Mouse (Mus musculus) embryonic facial prominence, embryonic 14.5 days (tissue): ENCODE measurements around the gene Mymx. TPM values are rescaled to one million over a fixed set of nuclear protein-coding genes. Genes with fewer than 3 reads are reported as not detected.

Experiments used
- ATAC-seq: fragments of 200-750 bp; cut with Nextera tagmentation; 2 replicates; pipeline ENCODE4 v1.8.0; 2017; ENCODE audit warnings: low read depth, moderate number of reproducible peaks, moderate TSS enrichment
- DNase-seq: peaks from one replicate; pipeline ENCODE4 v3.0.0-alpha.2; 2015; ENCODE audit warnings: low spot score
- H3K27ac ChIP-seq: fragments of 300-500 bp; sonication (generic); replicated peaks from 2 replicates; pipeline ENCODE4 v1.5.1; 2014; ENCODE audit warnings: low read depth, mild to moderate bottlenecking, low read length, moderate library complexity
- H3K27me3 ChIP-seq: fragments of 300-500 bp; sonication (generic); replicated peaks from 2 replicates; pipeline ENCODE4 v1.6.1; 2014; ENCODE audit warnings: low read length; ENCODE audit not compliant: control insufficient read depth, insufficient read depth
- H3K36me3 ChIP-seq: fragments of 300-500 bp; sonication (generic); 2 replicates; pipeline ENCODE4 v1.6.1; 2014; ENCODE audit warnings: low read length, mixed read lengths; ENCODE audit not compliant: control insufficient read depth, insufficient read depth
- H3K4me1 ChIP-seq: fragments of 300-500 bp; sonication (generic); 2 replicates; pipeline ENCODE4 v1.6.1; 2014; ENCODE audit warnings: antibody characterized with exemption, low read length; ENCODE audit not compliant: control insufficient read depth, insufficient read depth
- H3K4me2 ChIP-seq: fragments of 300-500 bp; sonication (generic); 2 replicates; pipeline ENCODE4 v1.6.1; 2014; ENCODE audit warnings: low read depth, mild to moderate bottlenecking, low read length, moderate library complexity, mixed read lengths
- H3K4me3 ChIP-seq: fragments of 300-500 bp; sonication (generic); 2 replicates; pipeline ENCODE4 v1.5.1; 2014; ENCODE audit warnings: low read depth, mild to moderate bottlenecking, low read length
- H3K9ac ChIP-seq: fragments of 300-500 bp; sonication (generic); 2 replicates; pipeline ENCODE4 v1.6.1; 2014; ENCODE audit warnings: low read depth, mild to moderate bottlenecking, low read length, moderate library complexity, mixed read lengths
- H3K9me3 ChIP-seq: fragments of 300-500 bp; sonication (generic); 2 replicates; pipeline ENCODE4 v1.6.1; 2016; ENCODE audit warnings: low read length; ENCODE audit not compliant: control insufficient read depth
- WGBS: fragments of 180-500 bp; shearing (Covaris S2); extraction: QIAGEN DNeasy Blood & Tissue Kit; methylation state at CpG from one replicate; pipeline ENCODE4 v1.1.7; 2014; 5-methylcytosine and 5-hydroxymethylcytosine counted together
- polyA plus RNA-seq: library from polyadenylated mRNA; unstranded; fragments of >200 nt; fragmentation: Nextera tagmentation; extraction: Ambion mirVana; gene quantifications from 2 replicates; pipeline ENCODE4 v1.2.1, GENCODE M21; 2014

Gene Mymx
- polyA plus RNA-seq, 1 experiment from 2014 or later: 52.1 TPM

DNA sequence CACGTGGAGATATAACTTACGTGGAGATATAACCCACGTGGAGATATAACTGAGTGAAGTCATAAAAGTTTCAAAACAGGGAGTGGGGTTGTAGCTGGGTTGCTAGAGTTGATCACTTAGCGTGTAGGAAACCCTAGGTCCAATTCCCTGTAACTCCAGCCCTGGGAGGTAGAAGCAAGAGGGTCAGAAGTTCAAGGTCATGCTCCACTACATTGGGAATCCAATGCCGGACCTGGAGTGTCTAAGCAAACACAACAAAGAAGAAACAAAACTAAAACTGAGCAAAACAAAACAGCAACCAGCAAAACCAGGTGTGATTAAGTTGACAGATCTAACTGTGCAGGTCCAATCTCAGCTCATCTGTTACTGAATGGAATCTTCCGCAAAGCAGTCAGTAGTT is 15.8 kb upstream of the Mymx start:
- DNase-seq: no peak
- Histone ChIP-seq H3K27me3 (no peaks in the 10 kb centered on the region), H3K9ac (no peak overlapping the region), H3K9me3 (no peaks in the 10 kb centered on the region), H3K27ac (no peak overlapping the region), H3K4me3 (no peak overlapping the region), H3K36me3 (no peaks in the 10 kb centered on the region), H3K4me1 (peaks cover 12% of the 10 kb centered on the region; the same call in 1 of the 2 replicates), H3K4me2 (no peak overlapping the region)
- ATAC-seq: no peak
- WGBS: 88% methylated on average over 6 of the region's 6 CpGs

DNA sequence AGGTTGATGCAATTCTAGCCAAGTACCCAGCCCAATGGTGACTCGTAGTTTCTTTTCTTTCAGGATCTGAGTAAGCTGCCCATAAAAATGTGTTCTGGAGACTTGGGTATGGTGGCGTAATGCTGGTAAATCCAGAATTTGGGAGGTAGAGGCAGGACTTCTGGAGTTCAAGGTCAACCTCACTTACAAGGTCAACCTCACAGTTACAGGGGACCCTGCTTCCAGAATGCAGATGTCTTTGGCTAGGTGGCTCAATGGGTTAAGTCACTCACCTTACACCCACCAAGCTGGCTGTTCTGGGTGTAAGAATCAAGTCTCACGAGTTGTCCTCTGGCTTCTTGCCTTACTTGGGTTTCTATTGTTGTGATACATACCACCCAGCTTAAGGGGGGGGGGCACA is 14.8 kb upstream of the Mymx start:
- H3K27me3 ChIP-seq: no peaks in the 10 kb centered on the region
- H3K4me3 ChIP-seq: no peak overlapping the region
- no peak for ATAC-seq
- peaks cover 12% of the 10 kb centered on the region; the same call in 1 of the 2 replicates for H3K4me1 ChIP-seq
- no peak for DNase-seq
- no peak overlapping the region for H3K4me2 ChIP-seq
- no peak overlapping the region for H3K9ac ChIP-seq
- no peaks in the 10 kb centered on the region for H3K36me3 ChIP-seq
- H3K27ac ChIP-seq: no peak overlapping the region
- WGBS: 79% methylated on average over 3 of the region's 3 CpGs
- no peaks in the 10 kb centered on the region for H3K9me3 ChIP-seq

DNA sequence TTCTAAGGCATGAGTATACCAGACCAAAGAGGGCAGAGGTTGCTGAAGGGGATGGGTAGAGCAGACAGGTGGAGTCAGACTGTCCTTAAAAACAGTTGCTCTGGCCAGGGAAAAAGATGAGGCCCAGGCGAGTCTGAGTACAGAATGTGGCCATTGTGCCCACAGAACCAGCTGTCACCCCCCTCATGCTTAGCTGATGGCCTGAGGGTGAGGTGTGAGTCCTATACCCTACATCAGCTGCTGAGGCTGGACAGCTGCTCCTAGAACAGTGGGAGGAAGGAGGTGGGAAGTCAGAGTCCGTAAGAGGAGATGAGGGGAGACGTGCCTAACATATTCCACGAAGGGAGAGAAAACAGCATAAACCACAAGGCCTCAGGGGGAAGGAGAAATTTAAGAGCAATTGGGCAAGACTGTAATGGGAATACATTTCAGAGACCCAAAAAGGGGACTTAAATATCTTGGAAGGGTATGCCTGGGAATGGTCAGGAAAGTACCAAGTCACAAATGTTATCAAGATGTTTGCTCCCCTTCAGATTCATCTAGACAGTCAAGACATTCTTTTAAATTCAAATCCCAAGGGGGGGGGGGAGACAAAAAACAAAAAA is 14.2 kb upstream of the Mymx start:
- ATAC-seq (peak; percentile 78; the same call in 1 of the 2 replicates), DNase-seq (peak; percentile 59)
- Histone ChIP-seq H3K4me1 (peaks cover 12% of the 10 kb centered on the region; the same call in 1 of the 2 replicates), H3K36me3 (no peaks in the 10 kb centered on the region), H3K4me3 (no peak overlapping the region), H3K9ac (no peak overlapping the region), H3K27ac (no peak overlapping the region), H3K4me2 (no peak overlapping the region), H3K9me3 (no peaks in the 10 kb centered on the region), H3K27me3 (no peaks in the 10 kb centered on the region)
- WGBS: 24% methylated on average over 4 of the region's 4 CpGs

DNA sequence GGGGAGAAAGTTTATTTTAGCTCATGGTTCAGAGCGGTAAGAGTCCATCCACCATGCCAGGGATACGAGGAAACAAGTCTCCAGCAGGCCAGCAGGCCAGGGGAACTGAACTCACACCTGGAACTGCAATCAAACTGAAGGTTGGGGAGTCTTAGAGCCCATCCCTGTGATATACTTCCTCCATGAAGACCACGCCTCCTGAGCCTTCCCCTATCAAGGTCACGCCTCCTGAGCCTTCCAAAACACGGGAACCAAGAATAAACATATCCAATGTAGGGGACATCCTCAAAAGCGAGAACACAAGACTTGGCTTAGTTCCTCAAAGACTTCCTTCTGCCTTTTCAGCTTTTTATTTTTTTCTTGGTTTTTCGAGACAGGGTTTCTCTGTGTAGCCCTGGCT is 11.0 kb upstream of the Mymx start:
- Histone ChIP-seq H3K9me3 (no peaks in the 10 kb centered on the region), H3K27me3 (no peaks in the 10 kb centered on the region), H3K4me1 (no peaks in the 10 kb centered on the region), H3K4me2 (no peak overlapping the region), H3K36me3 (no peaks in the 10 kb centered on the region), H3K9ac (no peak overlapping the region), H3K4me3 (no peak overlapping the region), H3K27ac (no peak overlapping the region)
- DNase-seq: no peak
- no peak for ATAC-seq
- 92% methylated on average over 7 of the region's 7 CpGs for WGBS

- no peak for DNase-seq
- H3K27me3 ChIP-seq: no peaks in the 10 kb centered on the region
- no peaks in the 10 kb centered on the region for H3K36me3 ChIP-seq
- no peak overlapping the region for H3K4me2 ChIP-seq
- no peak for ATAC-seq
- 68% methylated on average over 8 of the region's 8 CpGs for WGBS
- H3K4me3 ChIP-seq: no peak overlapping the region
- no peak overlapping the region for H3K9ac ChIP-seq
- H3K4me1 ChIP-seq: no peaks in the 10 kb centered on the region
- H3K27ac ChIP-seq: no peak overlapping the region
- no peaks in the 10 kb centered on the region for H3K9me3 ChIP-seq
Observed at GRCm38 (mm10) chr17:45612008-45612407, 10.1 kb upstream of the Mymx start.

- no peaks in the 10 kb centered on the region for H3K4me1 ChIP-seq
- H3K27ac ChIP-seq: 0 out of 2 replicates have a peak overlapping the region, but pooled peaks have one; percentile 23
Observed at GRCm38 (mm10) chr17:45610144-45610866, 8.4 kb upstream of the Mymx start.

GRCm38 (mm10) chr17:45608396-45608795 is 6.5 kb upstream of the Mymx start:
- no peak overlapping the region for H3K9ac ChIP-seq
- H3K4me3 ChIP-seq: no peak overlapping the region
- no peaks in the 10 kb centered on the region for H3K27me3 ChIP-seq
- H3K9me3 ChIP-seq: no peaks in the 10 kb centered on the region
- WGBS: 89% methylated on average over 4 of the region's 4 CpGs
- ATAC-seq (no peak), DNase-seq (no peak)
- H3K4me2 ChIP-seq: no peak overlapping the region
- no peaks in the 10 kb centered on the region for H3K36me3 ChIP-seq
- H3K27ac ChIP-seq: no peak overlapping the region
- H3K4me1 ChIP-seq: no peaks in the 10 kb centered on the region

More at GRCm38 (mm10) chr17:45610144-45610866, 8.4 kb upstream of the Mymx start:
- 29% methylated on average over 5 of the region's 5 CpGs for WGBS
- ATAC-seq (0 out of 2 replicates have a peak, but pooled peaks have one; percentile 47), DNase-seq (no peak)
- H3K4me3 ChIP-seq: no peak overlapping the region
- H3K4me2 ChIP-seq: no peak overlapping the region
- no peaks in the 10 kb centered on the region for H3K27me3 ChIP-seq
- no peak overlapping the region for H3K9ac ChIP-seq
- H3K36me3 ChIP-seq: no peaks in the 10 kb centered on the region
- H3K9me3 ChIP-seq: no peaks in the 10 kb centered on the region

GRCm38 (mm10) chr17:45606992-45607879 is 5.3 kb upstream of the Mymx start:
- Histone ChIP-seq H3K4me3 (no peak overlapping the region), H3K27me3 (peaks cover 2% of the 10 kb centered on the region; the same call in 1 of the 2 replicates), H3K9ac (no peak overlapping the region), H3K27ac (no peak overlapping the region), H3K9me3 (no peaks in the 10 kb centered on the region), H3K4me1 (no peaks in the 10 kb centered on the region), H3K36me3 (no peaks in the 10 kb centered on the region), H3K4me2 (no peak overlapping the region)
- no peak for DNase-seq
- WGBS: 69% methylated on average over 15 of the region's 15 CpGs
- ATAC-seq: no peak
